Mouse (Mus musculus): ENCODE measurements at regions not wholly inside any gene's neighbourhood (a gene's known extent, or its start where the extent isn't known, plus 50 kb on each side); places are given as distances from the start of the nearest gene placed in this dataset.

- TF ChIP-seq CTCF (IDR thresholded peaks at IDR 0.05; ENCODE audit: low read depth, low read length) (no peak), GATA1 (IDR thresholded peaks at IDR 0.05; ENCODE audit: borderline replicate concordance, low read length) (no peak), GATA2 (IDR thresholded peaks at IDR 0.05; ENCODE audit: borderline replicate concordance, low read depth, low read length) (no peak), POLR2AphosphoS5 (IDR thresholded peaks at IDR 0.05; ENCODE audit: insufficient replicate concordance, low read depth, low read length) (no peak), TAL1 (conservative IDR thresholded peaks at IDR 0.05; ENCODE audit: low read depth, low read length) (no peak)
Observed at GRCm38 (mm10) chr15:86921401-86921800, 622.7 kb upstream of the Fam19a5 start.
